Mouse (Mus musculus) lung, postnatal 0 days (tissue): Measurements from ENCODE around the gene Med20. TPM values are rescaled to one million over a fixed set of nuclear protein-coding genes. Genes with fewer than 3 reads are reported as not detected.

Experiments
- ATAC-seq: fragments of 200-750 bp; cut with Nextera tagmentation; 2 replicates; pipeline ENCODE4 v1.8.0; 2017; ENCODE audit warnings: moderate library complexity
- DNase-seq: peaks from one replicate; pipeline ENCODE4 v3.0.0-alpha.2; 2016; ENCODE audit warnings: low spot score
- H3K27ac ChIP-seq: fragments of 300-500 bp; sonication (generic); 2 replicates; pipeline ENCODE4 v1.5.1; 2014; ENCODE audit warnings: antibody characterized with exemption, mild to moderate bottlenecking, low read length, mixed read lengths
- H3K27me3 ChIP-seq: fragments of 300-500 bp; sonication (generic); replicated peaks from 2 replicates; pipeline ENCODE4 v1.6.1; 2014; ENCODE audit warnings: low read length, mixed read lengths; ENCODE audit not compliant: insufficient read depth
- H3K36me3 ChIP-seq: fragments of 300-500 bp; sonication (generic); 2 replicates; pipeline ENCODE4 v1.6.1; 2014; ENCODE audit warnings: low read length, mixed read lengths; ENCODE audit not compliant: insufficient read depth
- H3K4me1 ChIP-seq: fragments of 300-500 bp; sonication (generic); 2 replicates; pipeline ENCODE4 v1.6.1; 2014; ENCODE audit warnings: antibody characterized with exemption, low read depth, low read length, mixed read lengths; ENCODE audit not compliant: insufficient read depth
- H3K4me2 ChIP-seq: fragments of 300-500 bp; sonication (generic); replicated peaks from 2 replicates; pipeline ENCODE4 v1.6.1; 2014; ENCODE audit warnings: low read depth, mild to moderate bottlenecking, low read length, moderate library complexity, mixed read lengths
- H3K4me3 ChIP-seq: fragments of 300-500 bp; sonication (generic); 2 replicates; pipeline ENCODE4 v1.5.1; 2014; ENCODE audit warnings: low read depth, low read length
- H3K9ac ChIP-seq: fragments of 300-500 bp; sonication (generic); replicated peaks from 2 replicates; pipeline ENCODE4 v1.6.1; 2014; ENCODE audit warnings: low read depth, mild to moderate bottlenecking
- H3K9me3 ChIP-seq: fragments of 300-500 bp; sonication (generic); 2 replicates; pipeline ENCODE4 v1.6.1; 2016; ENCODE audit warnings: low read length, mixed read lengths
- CTCF ChIP-seq: IDR thresholded peaks from 2 replicates; pipeline ENCODE4 v1.5.1; 2016; ENCODE audit warnings: antibody characterized with exemption, mild to moderate bottlenecking
- EP300 ChIP-seq: IDR thresholded peaks from 2 replicates; pipeline ENCODE4 v1.6.1; 2016; ENCODE audit warnings: antibody characterized with exemption, mild to moderate bottlenecking, control low read depth
- WGBS: fragments of 180-500 bp; shearing (Covaris S2); extraction: QIAGEN DNeasy Blood & Tissue Kit; methylation state at CpG from one replicate; pipeline ENCODE4 v1.1.7; 2014; 5-methylcytosine and 5-hydroxymethylcytosine counted together
- polyA plus RNA-seq: library from polyadenylated mRNA; unstranded; fragments of >200 nt; fragmentation: Nextera tagmentation; extraction: Ambion mirVana; gene quantifications from 2 replicates; pipeline ENCODE4 v1.2.1, GENCODE M21; 2015

Gene Med20
- polyA plus RNA-seq, 1 experiment from 2014 or later: 31.6 TPM

- DNase-seq (no peak), ATAC-seq (no peak)
- H3K36me3 ChIP-seq: no peaks in the 10 kb centered on the region
- WGBS: 66% methylated on average over 5 of the region's 5 CpGs
- no peak overlapping the region for H3K9ac ChIP-seq
- TF ChIP-seq EP300 (no peak), CTCF (no peak)
- H3K4me2 ChIP-seq: no peak overlapping the region
- no peak overlapping the region for H3K27ac ChIP-seq
- no peak overlapping the region for H3K4me3 ChIP-seq
- no peaks in the 10 kb centered on the region for H3K27me3 ChIP-seq
- H3K9me3 ChIP-seq: no peaks in the 10 kb centered on the region
- H3K4me1 ChIP-seq: no peaks in the 10 kb centered on the region
Measured at GRCm38 (mm10) chr17:47655697-47656096, 44.3 kb downstream of the Med20 start.

DNA sequence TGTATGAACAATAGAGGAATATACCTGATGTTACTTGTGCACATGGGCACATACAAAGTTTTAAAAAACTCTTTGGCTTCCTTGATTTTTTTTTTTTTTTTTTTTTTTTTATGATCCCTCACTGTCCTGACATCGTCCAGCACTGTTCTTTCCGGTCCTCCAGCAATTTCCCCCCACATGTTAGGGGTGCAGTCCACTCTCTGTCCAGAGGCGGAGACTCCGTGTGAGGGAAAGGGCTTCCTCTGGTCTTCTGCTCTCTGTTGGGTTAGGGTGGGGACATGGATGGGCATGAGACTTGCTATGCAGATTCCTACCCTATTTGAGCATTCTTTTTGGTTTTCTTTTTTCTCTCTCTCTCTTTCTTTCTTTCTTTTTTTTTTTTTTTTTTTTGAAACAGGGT lies 46.5 kb downstream of the Med20 start:
- TF ChIP-seq CTCF (peak; percentile 21), EP300 (no peak)
- DNase-seq (no peak), ATAC-seq (no peak)
- H3K27me3 ChIP-seq: no peaks in the 10 kb centered on the region
- no peaks in the 10 kb centered on the region for H3K9me3 ChIP-seq
- H3K27ac ChIP-seq: no peak overlapping the region
- no peak overlapping the region for H3K4me3 ChIP-seq
- no peak overlapping the region for H3K9ac ChIP-seq
- H3K36me3 ChIP-seq: no peaks in the 10 kb centered on the region
- H3K4me1 ChIP-seq: no peaks in the 10 kb centered on the region
- H3K4me2 ChIP-seq: no peak overlapping the region
- 76% methylated on average over 4 of the region's 4 CpGs for WGBS

- Histone ChIP-seq H3K27ac (no peak overlapping the region), H3K4me1 (no peaks in the 10 kb centered on the region), H3K9me3 (no peaks in the 10 kb centered on the region), H3K4me3 (no peak overlapping the region), H3K9ac (no peak overlapping the region), H3K27me3 (no peaks in the 10 kb centered on the region), H3K36me3 (no peaks in the 10 kb centered on the region), H3K4me2 (no peak overlapping the region)
- 73% methylated on average over 3 of the region's 3 CpGs for WGBS
- TF ChIP-seq EP300: no peak
- TF ChIP-seq CTCF: no peak
- DNase-seq: no peak
- no peak for ATAC-seq
Measured at GRCm38 (mm10) chr17:47658741-47659243, 47.4 kb downstream of the Med20 start.

- Histone ChIP-seq H3K27me3 (no peaks in the 10 kb centered on the region), H3K27ac (no peak overlapping the region), H3K36me3 (no peaks in the 10 kb centered on the region), H3K4me3 (no peak overlapping the region), H3K4me2 (no peak overlapping the region), H3K9me3 (no peaks in the 10 kb centered on the region), H3K9ac (no peak overlapping the region), H3K4me1 (no peaks in the 10 kb centered on the region)
- TF ChIP-seq CTCF (no peak), EP300 (no peak)
- DNase-seq: no peak
- WGBS: 62% methylated on average over 9 of the region's 9 CpGs
- ATAC-seq: no peak
Measured at GRCm38 (mm10) chr17:47663009-47663713, 51.8 kb downstream of the Med20 start.

- H3K4me2 ChIP-seq: 0 out of 2 replicates have a peak overlapping the region, but pooled peaks have one; percentile 11
- TF ChIP-seq EP300 (peak; percentile 84), CTCF (no peak)
- no peaks in the 10 kb centered on the region for H3K27me3 ChIP-seq
- H3K27ac ChIP-seq: no peak overlapping the region; the same call in 1 of the 2 replicates
- ATAC-seq: peak; percentile 83
- H3K9ac ChIP-seq: no peak overlapping the region
- 60% methylated on average over 7 of the region's 7 CpGs for WGBS
- peak; percentile 87 for DNase-seq
- H3K4me3 ChIP-seq: no peak overlapping the region
- H3K9me3 ChIP-seq: no peaks in the 10 kb centered on the region
- H3K36me3 ChIP-seq: no peaks in the 10 kb centered on the region
- no peaks in the 10 kb centered on the region for H3K4me1 ChIP-seq
Measured at GRCm38 (mm10) chr17:47664474-47664873, 53.1 kb downstream of the Med20 start.

- peaks cover 8% of the 10 kb centered on the region; the same call in 1 of the 2 replicates for H3K4me1 ChIP-seq
- no peak overlapping the region for H3K4me2 ChIP-seq
- ATAC-seq (no peak), DNase-seq (peak; percentile 49)
- no peaks in the 10 kb centered on the region for H3K27me3 ChIP-seq
- no peaks in the 10 kb centered on the region for H3K36me3 ChIP-seq
- no peak overlapping the region for H3K27ac ChIP-seq
- 43% methylated on average over 4 of the region's 4 CpGs for WGBS
- no peak overlapping the region for H3K4me3 ChIP-seq
- H3K9me3 ChIP-seq: no peaks in the 10 kb centered on the region
- H3K9ac ChIP-seq: no peak overlapping the region
- no peak for TF ChIP-seq EP300
- no peak for TF ChIP-seq CTCF
Measured at GRCm38 (mm10) chr17:47669166-47669565, 57.8 kb downstream of the Med20 start.
